Mouse (Mus musculus) layer of hippocampus, postnatal 25 days (tissue): ENCODE data around the gene Rhox3c. TPM values are rescaled to one million over a fixed set of nuclear protein-coding genes. Genes with fewer than 3 reads are reported as not detected.
"Not testable (repeated sequence)": the region's sequence is repeated elsewhere in the genome, so short reads cannot be mapped to it uniquely, and the experiment has no call there.

Experiments
- DNase-seq, 2 experiments: peaks; one replicate each; pipeline ENCODE4 v3.0.0; 2022; ENCODE audit warnings: mixed read lengths in 2 of 2, low spot score in 1 of 2; ENCODE audit errors: extremely low spot score in 1 of 2
- total RNA-seq, 2 experiments: library from RNA; stranded (reverse); gene quantifications; 2 replicates each; pipeline ENCODE4 v1.2.3; 2021

Rhox3c gene
- total RNA-seq: not detected

DNA sequence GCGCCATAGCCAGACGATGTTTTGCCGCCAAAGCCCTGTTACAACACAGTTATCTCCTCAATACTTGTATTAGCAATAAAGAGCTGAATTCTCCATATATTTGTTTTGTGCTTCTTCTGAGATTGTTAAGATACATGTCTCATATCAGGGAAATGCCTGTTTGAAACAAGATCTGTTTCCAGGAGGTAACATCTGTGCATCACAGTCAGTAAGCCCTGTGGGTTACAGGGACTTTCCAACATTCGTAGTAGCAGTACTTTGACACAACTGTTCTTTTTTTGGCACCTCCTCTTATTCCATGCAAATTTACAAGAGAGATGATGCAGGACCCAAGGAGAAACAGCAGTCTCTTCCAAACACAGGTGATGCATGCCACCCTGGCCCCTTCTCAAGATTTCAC, at the start of gene Rhox3c:
TSS of gene Rhox3c (plus strand) at position 301 of the 400 bp plus-strand sequence.
- DNase-seq: not testable (repeated sequence)

DNA sequence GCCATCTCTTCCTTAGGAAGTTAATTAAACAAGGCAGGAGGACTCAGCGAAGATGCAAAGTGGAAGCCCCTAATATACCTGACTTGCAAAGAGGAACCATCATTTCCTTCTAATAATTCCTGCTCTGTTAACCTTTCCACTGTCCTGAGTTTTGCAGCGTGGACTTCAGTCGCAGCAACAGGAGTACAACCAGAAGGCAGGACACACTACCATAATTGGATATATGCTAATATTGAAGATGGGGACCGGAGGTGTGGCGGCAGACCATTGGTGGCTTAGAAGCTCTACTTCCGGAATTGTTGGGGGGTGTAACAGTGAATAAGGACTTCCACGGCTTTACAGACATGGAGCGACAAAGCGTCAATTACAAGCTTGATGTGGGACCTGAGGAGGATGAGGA, 46.6 kb upstream of the Rhox3c start, which contains the start of gene Rhox2b:
TSS of gene Rhox2b (plus strand) at position 301 of the 400 bp plus-strand sequence.
- DNase-seq: not testable (repeated sequence)

DNA sequence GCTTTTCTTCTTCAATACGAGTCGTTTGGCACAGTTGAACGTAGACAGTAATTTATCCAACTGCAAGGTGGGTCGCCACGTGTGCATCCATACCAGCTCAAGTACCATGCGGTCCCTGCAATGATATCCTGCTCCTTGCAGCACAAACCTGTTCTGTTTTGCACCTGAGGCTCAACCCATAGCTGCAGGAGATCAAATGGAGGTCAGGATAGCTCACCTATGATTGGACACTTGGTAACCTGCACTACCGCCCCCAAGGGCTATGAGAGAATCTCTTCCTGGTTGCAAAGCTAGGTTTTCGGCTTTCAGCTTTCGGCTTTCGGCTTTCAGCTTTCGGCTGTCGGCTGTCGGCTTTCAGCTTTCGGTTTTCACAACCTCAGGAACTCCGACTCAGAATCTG, 26.2 kb upstream of the Rhox3c start, which contains the start of gene Rhox4b:
TSS of gene Rhox4b (plus strand) at position 301 of the 400 bp plus-strand sequence.
- not testable (repeated sequence) for DNase-seq

DNA sequence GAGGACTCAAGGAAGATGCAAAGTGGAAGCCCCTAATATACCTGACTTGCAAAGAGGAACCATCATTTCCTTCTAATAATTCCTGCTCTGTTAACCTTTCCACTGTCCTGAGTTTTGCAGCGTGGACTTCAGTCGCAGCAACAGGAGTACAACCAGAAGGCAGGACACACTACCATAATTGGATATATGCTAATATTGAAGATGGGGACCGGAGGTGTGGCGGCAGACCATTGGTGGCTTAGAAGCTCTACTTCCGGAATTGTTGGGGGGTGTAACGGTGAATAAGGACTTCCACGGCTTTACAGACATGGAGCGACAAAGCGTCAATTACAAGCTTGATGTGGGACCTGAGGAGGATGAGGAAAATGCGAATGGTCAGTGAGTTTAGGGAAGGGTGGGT, 5.0 kb upstream of the Rhox3c start, which contains the start of gene Rhox2c:
TSS of gene Rhox2c (plus strand) at position 301 of the 400 bp plus-strand sequence.
- not testable (repeated sequence) for DNase-seq

DNA sequence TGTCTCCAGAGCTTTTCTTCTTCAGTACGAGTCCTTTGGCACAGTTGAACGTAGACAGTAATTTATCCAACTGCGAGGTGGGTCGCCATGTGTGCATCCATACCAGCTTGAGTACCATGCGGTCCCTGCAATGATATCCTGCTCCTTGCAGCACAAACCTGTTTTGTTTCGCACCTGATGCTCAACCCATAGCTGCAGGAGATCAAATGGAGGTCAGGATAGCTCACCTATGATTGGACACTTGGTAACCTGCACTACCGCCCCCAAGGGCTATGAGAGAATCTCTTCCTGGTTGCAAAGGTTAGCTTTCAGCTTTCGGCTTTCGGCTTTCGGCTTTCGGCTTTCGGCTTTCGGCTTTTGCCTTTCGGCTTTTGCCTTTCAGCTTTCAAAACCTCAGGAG, 21.7 kb downstream of the Rhox3c start, which contains the start of gene Rhox4c:
TSS of gene Rhox4c (plus strand) at position 301 of the 400 bp plus-strand sequence.
- not testable (repeated sequence) for DNase-seq

DNA sequence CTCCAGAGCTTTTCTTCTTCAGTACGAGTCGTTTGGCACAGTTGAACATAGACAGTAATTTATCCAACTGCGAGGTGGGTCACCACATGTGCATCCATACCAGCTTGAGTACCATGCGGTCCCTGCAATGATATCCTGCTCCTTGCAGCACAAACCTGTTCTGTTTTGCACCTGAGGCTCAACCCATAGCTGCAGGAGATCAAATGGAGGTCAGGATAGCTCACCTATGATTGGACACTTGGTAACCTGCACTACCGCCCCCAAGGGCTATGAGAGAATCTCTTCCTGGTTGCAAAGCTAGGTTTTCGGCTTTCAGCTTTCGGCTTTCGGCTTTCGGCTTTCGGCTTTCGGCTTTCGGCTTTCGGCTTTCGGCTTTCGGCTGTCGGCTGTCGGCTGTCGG, 55.7 kb downstream of the Rhox3c start, which contains the start of gene Rhox4d:
TSS of gene Rhox4d (plus strand) at position 301 of the 400 bp plus-strand sequence.
- not testable (repeated sequence) for DNase-seq

Other genes starting within 250 kb of the Rhox3c start
- not detected for gene Gm9, start 247.5 kb upstream of the Rhox3c start, total RNA-seq
- not detected for gene Rhox1, start 236.3 kb upstream of the Rhox3c start, total RNA-seq
- gene Rhox2a, start 213.6 kb upstream of the Rhox3c start, total RNA-seq: not detected
- not detected for gene Rhox3a, start 208.7 kb upstream of the Rhox3c start, total RNA-seq
- gene Rhox4a, start 193.2 kb upstream of the Rhox3c start, total RNA-seq: not detected
- gene Rhox3a2, start 78.6 kb upstream of the Rhox3c start, total RNA-seq: not detected
- gene Rhox4a2, start 67.7 kb upstream of the Rhox3c start, total RNA-seq: not detected
- gene Rhox2b, start 46.5 kb upstream of the Rhox3c start, total RNA-seq: not detected
- gene Rhox4b, start 26.1 kb upstream of the Rhox3c start, total RNA-seq: not detected
- gene Rhox2c, start 4.9 kb upstream of the Rhox3c start, total RNA-seq: not detected
- gene Rhox4c, start 21.8 kb downstream of the Rhox3c start, total RNA-seq: not detected
- not detected for gene Rhox2d, start 34.8 kb downstream of the Rhox3c start, total RNA-seq
- gene Rhox4d, start 55.8 kb downstream of the Rhox3c start, total RNA-seq: not detected
- gene Rhox2e, start 71.9 kb downstream of the Rhox3c start, total RNA-seq: not detected
- not detected for gene Rhox3e, start 83.4 kb downstream of the Rhox3c start, total RNA-seq
- not detected for gene Rhox4e, start 98.8 kb downstream of the Rhox3c start, total RNA-seq
- gene Rhox2f, start 112.8 kb downstream of the Rhox3c start, total RNA-seq: not detected
- not detected for gene Rhox3f, start 122.4 kb downstream of the Rhox3c start, total RNA-seq
- not detected for gene Rhox4f, start 149.1 kb downstream of the Rhox3c start, total RNA-seq
- gene Rhox3g, start 170.0 kb downstream of the Rhox3c start, total RNA-seq: not detected
- gene Rhox2g, start 184.9 kb downstream of the Rhox3c start, total RNA-seq: not detected
- not detected for gene Rhox4g, start 192.7 kb downstream of the Rhox3c start, total RNA-seq
- gene Rhox3h, start 210.2 kb downstream of the Rhox3c start, total RNA-seq: not detected
- gene Rhox2h, start 214.7 kb downstream of the Rhox3c start, total RNA-seq: not detected